Mouse (Mus musculus): Measurements from ENCODE around the gene Gpr135.

The Gpr135 gene

GRCm38 (mm10) chr12:72070327-72071269 is at the start of gene Gpr135:
TSS of gene Gpr135 (minus strand) at chr12:72071125.
- DNase-seq, result peak; percentile 85

DNA sequence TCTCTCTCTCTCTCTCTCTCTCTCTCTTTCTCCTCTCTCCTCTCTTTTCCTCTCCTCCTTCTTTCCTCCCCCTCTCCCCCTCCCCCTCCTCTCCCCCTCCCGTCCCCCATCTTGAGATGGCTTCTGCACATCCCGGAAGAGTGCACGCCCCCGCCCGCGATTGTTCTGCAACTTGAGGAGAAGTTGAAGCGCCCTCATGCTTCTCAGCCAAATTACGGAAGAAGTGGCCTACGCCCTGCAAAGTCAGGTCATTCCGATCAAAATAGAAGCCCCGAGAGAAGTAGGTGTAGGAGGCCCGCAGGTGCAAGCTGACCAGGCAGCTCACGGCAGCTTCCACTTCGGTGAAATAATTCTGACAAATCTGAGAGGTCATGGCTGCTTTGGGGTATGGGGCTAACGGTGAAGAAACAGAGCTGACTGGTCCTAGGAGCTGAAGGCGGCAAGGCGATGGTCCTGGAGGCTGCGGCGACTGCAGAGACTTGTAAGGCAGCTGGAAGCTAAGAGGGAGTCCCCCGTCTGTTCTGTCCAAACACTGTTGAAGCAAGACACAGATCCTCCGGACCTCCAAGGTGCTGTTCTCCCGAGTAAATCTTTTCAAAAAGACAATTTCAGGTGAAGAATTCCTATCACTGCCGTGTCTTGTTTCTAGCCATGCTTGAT is 44.9 kb upstream of the Gpr135 start:
- no peak for DNase-seq

DNA sequence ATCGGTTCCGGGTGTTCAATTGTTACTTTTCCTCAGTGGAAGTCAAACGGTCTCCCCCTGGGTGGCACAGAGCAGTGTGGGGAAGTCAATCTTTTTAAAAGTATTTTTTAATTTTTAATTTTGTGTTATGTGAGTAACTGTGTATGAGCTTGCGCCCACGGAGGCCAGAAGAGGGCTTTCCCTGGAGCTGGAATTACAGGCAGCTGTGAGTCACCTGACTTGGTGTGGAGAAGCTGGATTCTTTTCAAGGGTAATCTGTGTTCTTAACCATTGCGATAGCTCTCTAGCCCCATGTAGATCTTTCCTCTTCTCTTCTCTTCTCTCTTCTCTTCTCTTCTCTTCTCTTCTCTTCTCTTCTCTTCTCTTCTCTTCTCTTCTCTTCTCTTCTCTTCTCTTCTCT is 44.2 kb upstream of the Gpr135 start:
- no peak for DNase-seq

DNA sequence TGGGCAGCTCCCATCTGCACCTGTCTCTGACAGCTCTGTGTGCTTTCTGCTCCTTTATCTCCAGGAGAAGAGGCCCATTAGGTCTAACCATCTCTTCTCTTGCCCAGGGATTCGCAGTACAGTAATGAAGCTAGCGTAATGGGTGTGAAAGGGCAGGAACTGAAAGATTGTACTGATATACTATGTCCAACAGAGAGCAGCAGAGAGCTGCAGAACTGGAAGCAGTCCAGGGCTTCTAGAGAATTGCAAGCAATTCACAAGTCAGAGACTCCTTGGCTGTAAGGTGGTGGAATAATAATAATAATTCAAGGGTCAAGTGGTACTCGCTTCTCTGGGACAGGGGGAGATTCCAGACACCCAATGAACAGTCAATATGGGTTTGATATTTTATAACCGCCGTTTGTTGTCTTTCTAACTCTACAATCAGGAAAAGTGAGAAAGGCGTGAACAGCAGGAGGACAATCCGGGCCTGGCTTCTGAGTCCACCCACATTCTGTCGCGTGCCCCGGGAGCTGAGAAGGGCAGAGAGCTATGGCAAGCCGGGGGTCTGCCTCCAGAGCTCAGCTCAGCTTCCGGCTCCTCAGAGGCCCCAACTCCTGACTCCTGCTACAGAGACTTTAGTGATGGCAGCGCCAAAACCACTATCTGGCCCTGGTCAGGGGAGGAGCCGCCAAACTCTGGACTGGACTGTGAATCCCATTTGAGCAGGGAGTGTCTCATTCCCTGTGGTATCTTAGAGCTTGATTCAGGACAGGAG is 33.8 kb upstream of the Gpr135 start:
- peak; percentile 50 for DNase-seq

DNA sequence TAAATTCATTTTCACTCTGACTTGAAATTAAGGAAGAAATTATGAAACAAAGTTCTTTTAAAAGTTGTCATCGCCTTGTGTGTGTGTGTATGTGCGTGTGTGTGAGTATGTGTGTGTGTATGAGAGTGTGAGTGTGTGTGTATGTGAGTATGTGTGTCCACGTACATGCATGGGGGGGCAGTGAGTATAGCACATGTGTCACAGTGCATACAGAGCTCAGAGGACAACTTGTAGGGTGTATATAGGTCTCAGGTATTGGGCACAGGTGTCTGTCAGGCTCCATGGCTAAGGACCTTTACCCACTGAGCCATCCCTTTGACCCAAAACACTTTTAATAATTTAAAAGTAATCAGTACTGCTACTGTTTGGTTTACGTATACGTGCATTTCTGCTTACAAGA is 33.1 kb upstream of the Gpr135 start:
- no peak for DNase-seq

DNA sequence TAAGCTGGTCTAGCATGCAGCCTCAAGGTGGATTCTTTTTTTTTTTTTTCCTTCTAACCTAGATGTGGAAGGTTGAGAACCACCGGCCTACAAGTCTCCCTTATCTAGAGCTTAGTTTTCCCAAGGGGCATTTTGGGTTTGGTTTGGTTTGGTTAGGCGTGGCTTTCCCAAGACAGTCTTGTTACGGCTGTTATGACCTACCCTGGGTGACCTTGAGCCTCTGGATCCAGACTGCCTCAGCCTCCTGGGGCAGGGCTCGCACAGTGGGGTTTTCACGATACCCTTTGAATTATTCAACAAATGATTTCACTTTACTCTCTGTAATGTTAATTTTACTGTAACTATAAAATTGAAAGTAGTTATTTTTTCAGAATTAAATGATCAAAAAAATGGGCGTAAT is 31.9 kb upstream of the Gpr135 start:
- DNase-seq, result no peak

DNA sequence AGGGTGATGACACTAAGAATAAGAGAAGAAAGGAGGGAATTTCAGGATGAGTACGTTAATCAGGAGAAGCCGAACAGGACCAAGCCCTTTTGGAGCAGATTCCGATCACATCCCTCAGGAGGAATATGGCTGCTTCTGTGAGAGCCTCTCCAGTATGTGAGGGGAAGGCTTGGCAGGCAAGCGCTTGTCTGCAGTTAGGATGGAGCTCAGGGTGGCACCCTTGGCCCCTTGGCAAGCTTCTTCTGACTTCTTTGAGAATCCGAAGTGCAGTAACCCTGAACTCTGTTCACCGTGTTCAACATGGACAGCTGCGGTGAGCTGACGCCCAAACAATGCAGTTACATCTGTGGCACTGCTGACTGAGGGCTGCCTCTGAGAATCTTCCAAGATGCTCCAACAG is 26.0 kb upstream of the Gpr135 start:
- no peak for DNase-seq

DNA sequence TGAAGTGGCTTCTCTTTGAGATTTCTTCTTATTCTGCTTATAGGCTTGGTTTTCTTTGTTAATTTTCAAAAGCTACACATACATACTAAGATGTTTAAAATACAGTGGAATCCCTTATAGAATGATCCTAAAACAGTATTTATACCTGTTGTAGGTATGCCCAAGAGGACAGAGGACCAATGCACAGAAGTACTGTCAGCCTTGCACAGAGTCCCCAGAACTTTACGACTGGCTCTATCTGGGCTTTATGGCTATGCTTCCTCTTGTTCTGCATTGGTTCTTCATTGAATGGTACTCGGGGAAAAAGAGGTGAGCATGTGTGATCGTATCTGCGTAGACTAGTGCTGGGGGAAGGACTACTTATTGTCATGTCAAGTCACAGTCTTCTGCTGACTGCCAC is 18.9 kb upstream of the Gpr135 start:
- DNase-seq, result no peak

DNA sequence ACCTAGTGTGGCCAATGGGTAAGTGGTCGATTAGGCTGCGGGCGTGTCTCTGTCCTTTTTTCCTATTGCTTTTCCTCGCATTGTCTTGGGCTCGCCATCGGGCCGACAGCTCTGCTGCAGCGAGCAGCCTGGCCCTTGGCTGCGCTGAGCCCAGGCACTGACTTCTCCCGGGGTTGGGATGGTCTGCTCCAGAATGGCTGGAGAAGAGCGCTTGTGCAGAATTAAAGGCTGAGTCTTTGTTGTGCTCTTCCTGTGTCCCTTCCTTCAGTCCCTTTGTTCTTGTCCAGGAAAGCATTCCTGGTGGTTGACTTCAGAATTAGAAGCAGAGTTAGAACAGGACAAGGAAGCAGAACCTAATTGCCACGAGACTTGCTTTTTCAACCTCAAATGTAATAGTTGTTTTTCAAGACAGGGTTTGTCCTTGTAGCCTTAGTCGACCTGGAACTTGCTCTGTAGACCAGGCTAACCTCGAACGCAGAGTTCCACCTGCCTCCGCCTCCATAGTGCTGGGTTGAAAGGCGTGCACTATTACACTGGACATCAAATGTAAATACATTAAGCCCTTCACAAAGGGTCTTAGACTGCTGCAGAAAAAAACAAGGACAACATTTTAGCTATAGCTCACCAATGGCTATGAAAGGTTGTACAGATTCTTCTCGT is 15.4 kb upstream of the Gpr135 start:
- DNase-seq, result no peak

GRCm38 (mm10) chr12:72085329-72086165 is 14.6 kb upstream of the Gpr135 start, which contains the start of the genes L3hypdh and Jkamp:
TSS of gene L3hypdh (minus strand) at chr12:72085439.
TSS of gene Jkamp (plus strand) at chr12:72085589.
- DNase-seq, result peak; percentile 99

DNA sequence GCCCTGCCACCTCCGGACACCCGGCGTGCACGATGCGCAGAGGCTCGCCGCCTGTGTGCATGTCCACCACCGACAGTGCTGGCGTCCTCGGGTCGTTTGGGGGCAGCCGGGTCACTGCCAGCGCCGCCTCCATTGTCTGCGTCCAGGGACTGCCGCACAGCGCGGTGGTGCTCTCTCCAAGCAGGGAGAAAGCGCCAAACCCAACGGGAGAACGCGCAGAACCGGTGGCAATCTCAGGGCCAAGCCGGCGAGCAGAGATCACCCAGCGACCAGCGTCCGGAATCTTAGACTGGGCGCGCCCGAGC is 14.1 kb upstream of the Gpr135 start:
- no peak for DNase-seq

DNA sequence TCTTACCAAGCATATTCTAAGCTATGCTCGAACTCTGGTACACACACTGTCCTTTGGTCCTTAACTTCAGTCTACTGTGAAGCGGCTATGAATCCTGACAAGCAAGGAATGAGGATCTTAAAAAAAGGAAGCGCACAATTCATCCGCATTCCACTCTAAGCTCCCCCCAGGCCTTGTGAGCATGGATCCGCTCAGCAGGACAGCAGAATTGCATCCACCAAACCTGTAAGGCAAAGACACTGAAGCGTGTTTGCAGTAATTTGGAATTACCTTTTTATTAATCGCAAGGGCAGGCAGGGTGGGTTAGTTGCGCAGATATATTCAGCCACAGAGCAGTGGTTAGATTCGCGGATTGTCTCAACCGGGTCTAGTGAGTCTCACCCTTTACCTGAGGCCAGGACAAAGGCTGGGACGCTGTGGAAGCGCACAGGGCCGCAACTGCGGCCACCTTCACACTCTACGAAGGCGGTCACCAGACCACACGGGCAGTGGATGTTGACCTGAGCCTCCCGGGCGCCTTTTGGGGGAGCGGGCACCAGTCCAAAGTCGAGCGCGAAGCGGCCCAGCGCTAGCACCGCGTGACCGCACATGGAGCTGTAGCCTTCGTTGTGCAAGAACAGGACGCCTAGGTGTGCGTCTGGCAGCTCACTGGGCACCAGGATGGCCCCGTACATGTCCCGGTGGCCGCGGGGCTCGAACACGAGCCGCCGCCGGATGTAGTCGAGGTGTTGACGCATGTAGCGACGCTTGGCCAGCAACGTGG is 13.5 kb upstream of the Gpr135 start:
- DNase-seq, result no peak

GRCm38 (mm10) chr12:72083265-72083664 is 12.3 kb upstream of the Gpr135 start:
- no peak for DNase-seq

DNA sequence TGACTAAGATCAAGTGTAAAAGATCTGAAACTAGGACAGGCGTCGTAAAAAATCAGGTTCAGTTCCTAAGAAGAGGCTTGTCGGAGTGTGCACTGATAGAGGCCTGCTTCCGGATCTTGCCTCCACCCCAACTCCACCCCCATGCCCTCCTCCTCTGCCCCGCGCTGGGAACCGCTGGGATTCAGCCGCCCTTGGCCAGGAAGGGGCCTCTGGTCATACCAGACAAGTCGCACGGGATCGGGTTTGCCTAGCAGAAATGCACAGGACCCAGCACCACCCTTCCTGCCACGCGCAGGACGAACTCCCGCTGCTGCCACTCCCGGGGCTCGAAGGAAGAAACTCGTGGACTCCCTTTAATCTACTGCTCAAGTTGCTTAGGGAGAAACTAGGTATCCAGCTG is 11.4 kb upstream of the Gpr135 start:
- DNase-seq, result no peak

- no peak for DNase-seq
These were observed 11.0 kb upstream of the Gpr135 start for GRCm38 (mm10) chr12:72081961-72082360.

DNA sequence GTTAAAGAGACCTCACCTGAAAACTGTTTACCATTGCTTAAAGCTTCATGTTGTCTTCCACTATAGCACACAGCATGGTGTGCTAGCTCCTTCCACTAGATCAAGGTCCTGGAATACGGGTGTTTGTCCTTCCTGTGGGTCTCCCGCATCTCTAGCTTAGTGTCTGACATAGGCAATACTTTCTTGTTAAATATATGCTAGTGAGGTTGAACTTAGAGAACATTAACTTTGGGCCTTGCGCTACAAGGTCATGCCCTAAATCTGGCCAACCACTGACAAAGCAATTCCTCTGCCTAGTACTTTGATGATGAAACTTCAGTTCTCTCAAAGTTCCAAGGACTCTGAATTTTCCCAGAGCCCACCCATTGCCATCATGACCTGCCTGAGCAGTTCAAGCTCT is 7.3 kb upstream of the Gpr135 start:
- no peak for DNase-seq

DNA sequence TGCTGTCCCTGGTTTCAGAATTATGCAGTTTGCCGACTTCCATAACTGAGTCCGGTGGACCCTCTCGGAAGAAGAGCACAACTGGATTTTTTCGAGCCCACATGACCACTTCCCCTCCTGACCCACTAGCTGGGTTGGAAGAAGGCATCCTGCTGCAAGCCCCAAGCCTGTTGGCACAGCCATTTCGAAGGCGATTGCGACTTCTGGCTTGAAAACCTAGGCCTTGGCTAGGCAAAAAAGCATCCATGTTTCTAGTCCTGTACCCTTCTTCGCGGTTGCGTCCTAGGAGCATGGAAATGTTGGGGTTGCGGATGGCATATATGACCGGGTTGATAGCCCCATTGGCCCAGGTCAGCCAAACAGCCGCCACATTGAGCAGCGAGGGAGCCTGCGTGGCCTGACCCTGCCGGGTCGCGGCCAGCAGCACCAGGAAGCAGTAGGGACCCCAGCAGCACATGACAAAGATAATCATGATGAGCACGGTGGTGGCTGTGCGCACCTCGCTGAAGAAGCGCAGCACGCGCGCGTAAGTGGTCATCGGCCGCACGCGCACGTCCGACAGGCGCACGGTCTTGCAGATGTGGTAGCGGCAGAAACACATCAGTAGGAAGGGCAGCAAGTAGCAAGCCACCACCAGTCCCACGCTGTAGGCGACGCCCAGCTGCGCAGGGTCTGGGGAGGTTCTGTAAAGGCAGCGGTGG is 1.1 kb downstream of the Gpr135 start:
- DNase-seq, result no peak

- no peak for DNase-seq
These were observed 13.1 kb downstream of the Gpr135 start for GRCm38 (mm10) chr12:72057780-72058179.

DNA sequence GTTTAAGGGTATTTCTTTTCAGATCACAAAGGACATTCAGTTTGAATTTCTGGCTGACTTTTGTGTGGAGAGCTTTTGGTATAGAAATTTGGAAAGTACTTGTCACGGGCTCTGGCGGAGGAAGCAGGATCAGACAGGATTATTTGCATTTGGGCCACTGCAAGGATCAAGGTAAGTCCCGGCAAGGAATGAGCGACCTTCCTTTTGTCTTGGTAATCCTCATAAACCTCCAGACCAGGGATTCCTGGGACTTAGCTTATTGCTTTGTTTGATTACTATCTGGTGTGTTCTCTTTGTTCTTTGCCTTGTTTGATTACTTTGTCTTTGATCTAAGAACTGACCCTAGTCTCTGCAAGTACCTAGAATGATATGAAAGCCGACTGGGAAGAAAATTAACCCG is 17.1 kb downstream of the Gpr135 start:
- DNase-seq, result no peak

- no peak for DNase-seq
These were observed 17.6 kb downstream of the Gpr135 start for GRCm38 (mm10) chr12:72053303-72053702.

DNA sequence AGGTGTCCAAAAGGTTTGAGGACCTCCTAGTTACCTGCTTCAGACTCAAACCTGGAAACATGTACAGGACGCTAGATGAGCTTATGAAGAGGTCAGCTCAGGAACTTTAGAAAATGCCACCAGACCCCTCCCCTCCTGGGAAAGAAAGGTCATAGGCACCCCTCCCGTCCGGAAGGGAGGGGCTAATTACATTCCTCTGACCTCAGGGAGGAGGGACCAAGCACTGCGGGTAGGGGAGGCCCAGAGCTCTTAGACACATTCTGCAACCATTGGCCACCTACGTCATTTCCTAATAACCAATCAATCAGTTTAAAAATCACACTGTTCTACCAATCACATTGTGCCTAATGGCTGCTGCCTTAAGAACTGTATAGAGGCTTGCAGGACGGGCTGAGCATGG is 18.4 kb downstream of the Gpr135 start:
- DNase-seq, result no peak

Measured in right cerebral cortex, postnatal 14 days (tissue).